Mouse (Mus musculus) regulatory T cell (primary cell): ENCODE results near the gene Nup205.

Source experiments
- in situ Hi-C: fragments of 300-600 bp; cut with MboI, MseI; formaldehyde crosslinking; loops from one replicate; pipeline ENCODE4 v1.15.1; 2025; ENCODE audit warnings: high pct_unique_total_duplicates

The Nup205 gene

GRCm38 (mm10) chr6:35243989-35244388 is 66.8 kb downstream of the Nup205 start:
- in situ Hi-C loops = loop anchor here (5.0 kb wide), 1 partner anchor 52 kb away; no protein-coding TSS in a partner anchor

- in situ Hi-C loops = no loop called here
Measured at GRCm38 (mm10) chr6:35245086-35245485, 67.9 kb downstream of the Nup205 start.

- in situ Hi-C loops = loop anchor here (10.0 kb wide), 1 partner anchor 1077 kb away; the partner anchor contains the start of gene Slc35b4
Measured at GRCm38 (mm10) chr6:35251807-35252476, 74.7 kb downstream of the Nup205 start.

GRCm38 (mm10) chr6:35252477-35253346 is 75.5 kb downstream of the Nup205 start:
- in situ Hi-C loops = loop anchor here (10.0 kb wide), 1 partner anchor 1078 kb away; the partner anchor contains the start of gene Slc35b4

- in situ Hi-C loops = loop anchor here (10.0 kb wide), 1 partner anchor 1079 kb away; the partner anchor contains the start of gene Slc35b4
Measured at GRCm38 (mm10) chr6:35253474-35253873, 76.3 kb downstream of the Nup205 start.

- in situ Hi-C loops = loop anchor here (10.0 kb wide), 1 partner anchor 1080 kb away; the partner anchor contains the start of gene Slc35b4
Measured at GRCm38 (mm10) chr6:35254136-35254904, 77.1 kb downstream of the Nup205 start.

- in situ Hi-C loops = loop anchor here (10.0 kb wide), 1 partner anchor 1080 kb away; the partner anchor contains the start of gene Slc35b4
Measured at GRCm38 (mm10) chr6:35255017-35255416, 77.8 kb downstream of the Nup205 start.

GRCm38 (mm10) chr6:35256691-35257090 is 79.5 kb downstream of the Nup205 start:
- in situ Hi-C loops = loop anchor here (10.0 kb wide), 1 partner anchor 1082 kb away; the partner anchor contains the start of gene Slc35b4

GRCm38 (mm10) chr6:35257626-35258190 is 80.5 kb downstream of the Nup205 start:
- in situ Hi-C loops = loop anchor here (10.0 kb wide), 1 partner anchor 1083 kb away; the partner anchor contains the start of gene Slc35b4

- in situ Hi-C loops = loop anchor here (10.0 kb wide), 1 partner anchor 1084 kb away; the partner anchor contains the start of gene Slc35b4
Measured at GRCm38 (mm10) chr6:35258922-35259321, 81.7 kb downstream of the Nup205 start.

GRCm38 (mm10) chr6:35259526-35259925 is 82.3 kb downstream of the Nup205 start:
- in situ Hi-C loops = loop anchor here (10.0 kb wide), 1 partner anchor 1085 kb away; the partner anchor contains the start of gene Slc35b4

- in situ Hi-C loops = no loop called here
Measured at GRCm38 (mm10) chr6:35260531-35260930, 83.3 kb downstream of the Nup205 start.

GRCm38 (mm10) chr6:35265580-35266278 is 88.5 kb downstream of the Nup205 start:
- in situ Hi-C loops = no loop called here

- in situ Hi-C loops = no loop called here
Measured at GRCm38 (mm10) chr6:35268711-35269110, 91.5 kb downstream of the Nup205 start.

- in situ Hi-C loops = loop anchor here (10.0 kb wide), 2 partner anchors 225 to 285 kb away; no protein-coding TSS in a partner anchor
Measured at GRCm38 (mm10) chr6:35269643-35270042, 92.4 kb downstream of the Nup205 start.

GRCm38 (mm10) chr6:35271094-35271855 is 94.1 kb downstream of the Nup205 start:
- in situ Hi-C loops = loop anchor here (10.0 kb wide), 2 partner anchors 224 to 284 kb away; no protein-coding TSS in a partner anchor

- in situ Hi-C loops = loop anchor here (10.0 kb wide), 2 partner anchors 223 to 283 kb away; no protein-coding TSS in a partner anchor
Measured at GRCm38 (mm10) chr6:35271868-35272765, 94.9 kb downstream of the Nup205 start.
